Mouse (Mus musculus): ENCODE measurements at regions not wholly inside any gene's neighbourhood (a gene's known extent, or its start where the extent isn't known, plus 50 kb on each side); places are given as distances from the start of the nearest gene placed in this dataset.

DNA sequence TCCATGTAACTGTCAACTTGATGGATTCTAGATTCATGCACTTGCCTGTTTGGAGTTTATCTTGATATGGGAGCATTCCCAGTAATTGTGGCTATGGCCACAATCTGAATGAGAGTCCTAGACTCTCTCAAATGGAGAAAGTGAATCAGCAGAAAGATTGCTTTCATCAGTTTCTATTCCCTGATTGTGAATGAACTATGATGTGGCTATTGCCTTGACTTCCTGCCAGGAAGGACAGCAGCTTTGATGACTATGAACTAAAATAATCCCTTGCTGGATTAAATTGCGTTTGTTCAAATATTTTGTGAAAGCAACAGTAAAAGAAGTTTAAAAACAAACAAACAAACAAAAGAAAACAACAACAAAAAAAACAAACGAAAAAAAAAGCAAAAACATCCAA, 407.5 kb downstream of the Tmem182 start:
- DNase-seq (ENCODE audit: low spot score): no peak
- no peak overlapping the region for H3K4me2 ChIP-seq (ENCODE audit: low read depth, low read length)
- WGBS: 81% methylated on average over 2 of the region's 2 CpGs

GRCm38 (mm10) chr1:41225851-41226250, 420.4 kb downstream of the Tmem182 start:
- Histone ChIP-seq H3K4me1 (ENCODE audit: insufficient read depth, low read length) (no peaks in the 10 kb centered on the region), H3K27me3 (ENCODE audit: insufficient read depth, low read length) (no peaks in the 10 kb centered on the region), H3K4me3 (ENCODE audit: low read length) (no peak overlapping the region), H3K9me3 (ENCODE audit: low read length) (no peaks in the 10 kb centered on the region), H3K4me2 (ENCODE audit: low read depth, low read length) (no peak overlapping the region), H3K27ac (no peak overlapping the region), H3K36me3 (ENCODE audit: insufficient read depth, low read length) (no peaks in the 10 kb centered on the region), H3K9ac (replicated peaks; ENCODE audit: low read length) (no peak overlapping the region)
- no peak for ATAC-seq
- TF ChIP-seq CTCF (IDR thresholded peaks at IDR 0.05; ENCODE audit: low read depth): no peak
- no peak for DNase-seq (ENCODE audit: low spot score)
- 86% methylated on average over 1 of the region's 1 CpGs for WGBS

More for the DNA sequence above, 407.5 kb downstream of the Tmem182 start:
- TF ChIP-seq CTCF (IDR thresholded peaks at IDR 0.05; ENCODE audit: low read depth): no peak
- no peaks in the 10 kb centered on the region for H3K36me3 ChIP-seq (ENCODE audit: insufficient read depth, low read length)
- ATAC-seq: no peak
- H3K27me3 ChIP-seq (ENCODE audit: insufficient read depth, low read length): no peaks in the 10 kb centered on the region
- H3K27ac ChIP-seq: no peak overlapping the region
- H3K9ac ChIP-seq (replicated peaks; ENCODE audit: low read length): no peak overlapping the region
- no peaks in the 10 kb centered on the region for H3K4me1 ChIP-seq (ENCODE audit: insufficient read depth, low read length)
- H3K9me3 ChIP-seq (ENCODE audit: low read length): no peaks in the 10 kb centered on the region
- H3K4me3 ChIP-seq (ENCODE audit: low read length): no peak overlapping the region

- Histone ChIP-seq H3K9me3 (ENCODE audit: low read length) (no peaks in the 10 kb centered on the region), H3K9ac (replicated peaks; ENCODE audit: low read length) (no peak overlapping the region), H3K27me3 (ENCODE audit: insufficient read depth, low read length) (no peaks in the 10 kb centered on the region), H3K36me3 (ENCODE audit: insufficient read depth, low read length) (no peaks in the 10 kb centered on the region), H3K4me1 (ENCODE audit: insufficient read depth, low read length) (no peaks in the 10 kb centered on the region), H3K27ac (no peak overlapping the region), H3K4me3 (ENCODE audit: low read length) (no peak overlapping the region), H3K4me2 (ENCODE audit: low read depth, low read length) (no peak overlapping the region)
- ATAC-seq (no peak), DNase-seq (ENCODE audit: low spot score) (no peak)
- TF ChIP-seq CTCF (IDR thresholded peaks at IDR 0.05; ENCODE audit: low read depth): no peak
- WGBS: 82% methylated on average over 7 of the region's 7 CpGs
Observed at GRCm38 (mm10) chr1:41235335-41235734, 429.9 kb downstream of the Tmem182 start.

DNA sequence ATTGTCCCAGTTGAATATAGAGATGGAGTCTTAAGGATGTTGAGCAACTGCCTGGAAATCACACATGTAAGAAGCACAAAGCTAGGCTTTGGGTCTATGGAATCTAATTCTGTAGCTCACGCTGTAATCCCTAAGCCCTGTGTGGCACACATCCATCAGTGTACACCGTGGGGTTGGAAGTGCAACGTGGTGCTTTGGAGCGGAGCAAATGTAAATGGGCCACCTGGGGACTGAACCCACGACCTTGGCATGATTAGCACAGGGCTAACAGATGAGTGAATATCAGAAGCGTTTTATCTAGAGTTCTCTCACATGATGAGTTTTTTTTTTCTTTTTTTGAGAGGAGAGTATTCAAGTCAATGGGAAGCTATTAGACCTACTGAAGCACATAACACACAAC, 437.6 kb downstream of the Tmem182 start:
- H3K9me3 ChIP-seq (ENCODE audit: low read length): no peaks in the 10 kb centered on the region
- DNase-seq (ENCODE audit: low spot score) (peak; percentile 35), ATAC-seq (no peak)
- no peak overlapping the region for H3K9ac ChIP-seq (replicated peaks; ENCODE audit: low read length)
- no peaks in the 10 kb centered on the region for H3K36me3 ChIP-seq (ENCODE audit: insufficient read depth, low read length)
- WGBS: 37% methylated on average over 6 of the region's 6 CpGs
- H3K27ac ChIP-seq: no peak overlapping the region
- H3K4me2 ChIP-seq (ENCODE audit: low read depth, low read length): no peak overlapping the region
- no peak overlapping the region for H3K4me3 ChIP-seq (ENCODE audit: low read length)
- no peaks in the 10 kb centered on the region for H3K27me3 ChIP-seq (ENCODE audit: insufficient read depth, low read length)
- TF ChIP-seq CTCF (IDR thresholded peaks at IDR 0.05; ENCODE audit: low read depth): no peak
- no peaks in the 10 kb centered on the region for H3K4me1 ChIP-seq (ENCODE audit: insufficient read depth, low read length)

DNA sequence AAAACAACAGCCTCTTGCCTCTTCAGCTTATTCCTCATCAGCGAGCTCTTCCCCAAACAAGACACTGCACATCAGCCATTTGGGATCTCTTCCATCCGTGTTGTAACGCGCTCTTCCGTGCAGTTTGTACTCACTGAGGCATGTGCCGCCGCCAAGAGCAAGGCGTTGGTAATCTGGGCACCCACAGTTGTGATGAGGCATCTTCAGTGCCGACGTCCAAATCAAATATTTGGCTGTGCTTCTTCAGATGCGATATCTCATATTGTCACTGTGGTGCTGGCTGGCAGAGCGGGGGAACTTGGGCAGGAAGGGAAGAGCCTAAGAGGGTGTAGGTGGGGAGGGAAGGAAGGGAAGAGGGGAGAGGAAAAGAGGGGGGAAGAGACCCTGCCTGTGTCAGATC, 439.2 kb downstream of the Tmem182 start:
- 0 out of 2 replicates have a peak overlapping the region, but pooled peaks have one; percentile 10 for H3K4me2 ChIP-seq (ENCODE audit: low read depth, low read length)
- no peaks in the 10 kb centered on the region for H3K27me3 ChIP-seq (ENCODE audit: insufficient read depth, low read length)
- no peak overlapping the region for H3K27ac ChIP-seq
- 80% methylated on average over 12 of the region's 12 CpGs for WGBS
- no peaks in the 10 kb centered on the region for H3K4me1 ChIP-seq (ENCODE audit: insufficient read depth, low read length)
- peak; percentile 24 for DNase-seq (ENCODE audit: low spot score)
- no peak overlapping the region for H3K4me3 ChIP-seq (ENCODE audit: low read length)
- no peak for ATAC-seq
- TF ChIP-seq CTCF (IDR thresholded peaks at IDR 0.05; ENCODE audit: low read depth): no peak
- no peaks in the 10 kb centered on the region for H3K36me3 ChIP-seq (ENCODE audit: insufficient read depth, low read length)
- no peak overlapping the region for H3K9ac ChIP-seq (replicated peaks; ENCODE audit: low read length)
- H3K9me3 ChIP-seq (ENCODE audit: low read length): no peaks in the 10 kb centered on the region

- no peak overlapping the region for H3K27ac ChIP-seq
- WGBS: 41% methylated on average over 10 of the region's 10 CpGs
- DNase-seq (ENCODE audit: low spot score): peak; percentile 64
- H3K9me3 ChIP-seq (ENCODE audit: low read length): no peaks in the 10 kb centered on the region
- TF ChIP-seq CTCF (IDR thresholded peaks at IDR 0.05; ENCODE audit: low read depth): peak; percentile 60
- no peaks in the 10 kb centered on the region for H3K27me3 ChIP-seq (ENCODE audit: insufficient read depth, low read length)
- ATAC-seq: no peak
- no peak overlapping the region for H3K4me3 ChIP-seq (ENCODE audit: low read length)
- no peaks in the 10 kb centered on the region for H3K4me1 ChIP-seq (ENCODE audit: insufficient read depth, low read length)
- H3K9ac ChIP-seq (replicated peaks; ENCODE audit: low read length): no peak overlapping the region
- no peak overlapping the region for H3K4me2 ChIP-seq (ENCODE audit: low read depth, low read length)
- no peaks in the 10 kb centered on the region for H3K36me3 ChIP-seq (ENCODE audit: insufficient read depth, low read length)
Observed at GRCm38 (mm10) chr1:41264214-41264613, 458.8 kb downstream of the Tmem182 start.

- TF ChIP-seq CTCF (IDR thresholded peaks at IDR 0.05; ENCODE audit: low read depth): peak; percentile 76
- H3K4me2 ChIP-seq (ENCODE audit: low read depth, low read length): 0 out of 2 replicates have a peak overlapping the region, but pooled peaks have one; percentile 13
Observed at GRCm38 (mm10) chr1:41271111-41271730, 465.8 kb downstream of the Tmem182 start.

More at GRCm38 (mm10) chr1:41271111-41271730, 465.8 kb downstream of the Tmem182 start:
- WGBS: 14% methylated on average over 4 of the region's 4 CpGs
- no peaks in the 10 kb centered on the region for H3K36me3 ChIP-seq (ENCODE audit: insufficient read depth, low read length)
- DNase-seq (ENCODE audit: low spot score): peak; percentile 81
- no peak overlapping the region for H3K9ac ChIP-seq (replicated peaks; ENCODE audit: low read length)
- no peak overlapping the region for H3K4me3 ChIP-seq (ENCODE audit: low read length)
- H3K27ac ChIP-seq: no peak overlapping the region
- H3K4me1 ChIP-seq (ENCODE audit: insufficient read depth, low read length): peaks cover 8% of the 10 kb centered on the region; the same call in 1 of the 2 replicates
- H3K27me3 ChIP-seq (ENCODE audit: insufficient read depth, low read length): no peaks in the 10 kb centered on the region; the same call in 1 of the 2 replicates
- peak; percentile 79 for ATAC-seq
- H3K9me3 ChIP-seq (ENCODE audit: low read length): no peaks in the 10 kb centered on the region

All from hindbrain, postnatal 0 days (tissue).